Mouse (Mus musculus) forebrain, embryonic 15.5 days (tissue): ENCODE data around the gene Olfr730. TPM values are rescaled to one million over a fixed set of nuclear protein-coding genes. Genes with fewer than 3 reads are reported as not detected.

Source experiments
- ATAC-seq: fragments of 200-750 bp; cut with Nextera tagmentation; replicated peaks from 2 replicates; pipeline ENCODE4 v1.8.0; 2017; ENCODE audit warnings: mild to moderate bottlenecking, moderate TSS enrichment, moderate library complexity
- H3K27ac ChIP-seq: fragments of 300-500 bp; sonication (generic); replicated peaks from 2 replicates; pipeline ENCODE4 v1.5.1; 2015; ENCODE audit warnings: mild to moderate bottlenecking, inconsistent platforms
- H3K27me3 ChIP-seq: fragments of 300-500 bp; sonication (generic); 2 replicates; pipeline ENCODE4 v1.6.1; 2015; ENCODE audit warnings: inconsistent platforms
- H3K36me3 ChIP-seq: fragments of 300-500 bp; sonication (generic); 2 replicates; pipeline ENCODE4 v1.6.1; 2015; ENCODE audit warnings: mild to moderate bottlenecking, inconsistent platforms
- H3K4me1 ChIP-seq: fragments of 300-500 bp; sonication (generic); 2 replicates; pipeline ENCODE4 v1.6.1; 2015; ENCODE audit warnings: inconsistent platforms
- H3K4me2 ChIP-seq: fragments of 300-500 bp; sonication (generic); replicated peaks from 2 replicates; pipeline ENCODE4 v1.6.1; 2015; ENCODE audit warnings: mild to moderate bottlenecking, inconsistent platforms
- H3K4me3 ChIP-seq: fragments of 300-500 bp; sonication (generic); 2 replicates; pipeline ENCODE4 v1.5.1; 2015; ENCODE audit warnings: mild to moderate bottlenecking, inconsistent platforms
- H3K9ac ChIP-seq: fragments of 300-500 bp; sonication (generic); replicated peaks from 2 replicates; pipeline ENCODE4 v1.6.1; 2015; ENCODE audit warnings: mild to moderate bottlenecking, inconsistent platforms
- H3K9me3 ChIP-seq: fragments of 300-500 bp; sonication (generic); 2 replicates; pipeline ENCODE4 v1.6.1; 2016; ENCODE audit warnings: inconsistent platforms
- WGBS: fragments of 180-500 bp; shearing (Covaris S2); methylation state at CpG from one replicate; pipeline ENCODE4 v1.1.7; 2015; ENCODE audit warnings: mixed read lengths; 5-methylcytosine and 5-hydroxymethylcytosine counted together
- polyA plus RNA-seq: library from polyadenylated mRNA; unstranded; fragments of >200 nt; fragmentation: Nextera tagmentation; extraction: Ambion mirVana; gene quantifications from 2 replicates; pipeline ENCODE4 v1.2.1, GENCODE M21; 2015

Gene Olfr730
- not detected in 2 replicates for polyA plus RNA-seq

DNA sequence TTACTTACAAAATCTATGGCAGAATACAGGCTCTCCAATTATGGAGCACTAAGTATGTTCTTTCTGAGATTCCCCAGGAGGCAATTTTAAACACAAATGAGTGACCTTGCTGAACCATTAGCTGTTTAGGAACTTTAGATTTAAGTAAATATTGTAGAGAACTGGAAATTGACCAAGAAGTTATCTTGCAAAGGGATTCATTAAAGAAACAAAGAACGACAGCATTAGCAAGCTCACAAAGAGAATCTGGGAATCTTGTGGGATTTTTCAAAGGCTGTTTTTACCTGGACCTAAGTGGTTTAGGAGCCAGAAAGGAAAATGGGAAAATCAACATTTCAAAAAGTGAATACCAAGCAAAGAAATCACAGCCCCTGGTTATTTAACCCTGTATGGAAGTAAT lies at the start of gene Olfr730:
Gene Olfr730, minus strand, starts transcription at position 101 of the 400 bp plus-strand sequence.
- Histone ChIP-seq H3K27me3 (no peaks in the 10 kb centered on the region), H3K4me1 (no peaks in the 10 kb centered on the region), H3K9me3 (no peaks in the 10 kb centered on the region), H3K27ac (no peak within 1 kb of the TSS), H3K4me2 (no peak within 1 kb of the TSS), H3K4me3 (no peak within 1 kb of the TSS), H3K36me3 (no peaks in the 10 kb centered on the region), H3K9ac (no peak within 1 kb of the TSS)
- WGBS, result 43% methylated on average over 1 of the region's 1 CpGs
- no peak for ATAC-seq

DNA sequence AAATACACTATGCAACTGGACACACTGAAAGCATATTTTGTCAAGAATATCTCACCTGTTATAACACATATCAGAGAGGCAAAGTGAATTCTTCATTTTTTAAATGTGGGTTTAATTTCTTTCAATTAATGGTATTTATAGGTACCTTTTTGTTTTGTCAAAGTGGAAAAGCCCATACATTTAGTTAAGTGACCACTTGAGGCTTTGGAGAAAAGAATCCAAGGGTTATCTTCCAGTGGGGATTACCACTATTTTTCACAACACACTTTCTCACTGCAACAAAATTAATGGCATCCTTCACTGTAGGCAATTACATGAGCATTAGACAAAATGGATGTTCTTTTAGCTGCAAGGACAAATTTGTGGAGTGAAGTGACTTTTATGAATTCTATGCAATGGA lies 35.2 kb downstream of the Olfr730 start, which contains the start of gene Olfr729:
Gene Olfr729, minus strand, starts transcription at position 101 of the 400 bp plus-strand sequence.
- Histone ChIP-seq H3K9me3 (no peaks in the 10 kb centered on the region), H3K27me3 (no peaks in the 10 kb centered on the region), H3K27ac (no peak within 1 kb of the TSS), H3K4me3 (no peak within 1 kb of the TSS), H3K4me1 (no peaks in the 10 kb centered on the region), H3K9ac (no peak within 1 kb of the TSS), H3K4me2 (no peak within 1 kb of the TSS), H3K36me3 (no peaks in the 10 kb centered on the region)
- no peak for ATAC-seq

DNA sequence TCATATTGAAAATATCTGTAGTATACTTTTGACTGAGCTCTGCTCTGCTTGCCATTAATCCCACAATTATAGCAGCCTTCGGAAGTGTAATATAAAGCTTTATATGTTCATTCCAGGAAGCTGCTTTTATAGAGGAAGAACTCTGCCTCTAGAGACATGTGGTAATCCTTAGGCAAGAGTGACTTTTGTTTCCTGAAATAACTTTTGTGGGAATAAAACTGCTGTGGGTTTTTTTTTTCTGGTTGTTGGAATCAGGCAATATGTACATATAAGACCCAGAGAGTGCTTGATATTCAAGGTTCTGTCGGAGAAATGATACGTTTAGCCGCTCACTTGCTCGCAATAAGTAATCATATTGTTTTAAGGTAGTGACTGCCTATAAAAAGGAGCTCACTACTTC lies 45.4 kb downstream of the Olfr730 start, which contains the start of gene Olfr728:
Gene Olfr728, minus strand, starts transcription at position 101 of the 400 bp plus-strand sequence.
- ATAC-seq, result no peak
- H3K9ac ChIP-seq, result no peak within 1 kb of the TSS
- WGBS, result 92% methylated on average over 5 of the region's 5 CpGs
- H3K4me2 ChIP-seq, result no peak within 1 kb of the TSS
- no peaks in the 10 kb centered on the region for H3K9me3 ChIP-seq
- no peaks in the 10 kb centered on the region for H3K4me1 ChIP-seq
- no peak within 1 kb of the TSS for H3K4me3 ChIP-seq
- no peak within 1 kb of the TSS for H3K27ac ChIP-seq
- no peaks in the 10 kb centered on the region for H3K27me3 ChIP-seq
- H3K36me3 ChIP-seq, result no peaks in the 10 kb centered on the region

Other genes with a start within 250 kb of the Olfr730 start
- not detected in 2 replicates for gene Olfr724, start 224.9 kb downstream of the Olfr730 start, polyA plus RNA-seq
- gene Olfr725, start 147.8 kb downstream of the Olfr730 start, polyA plus RNA-seq, result not detected in 2 replicates
- gene Olfr726, start 97.2 kb downstream of the Olfr730 start, polyA plus RNA-seq, result not detected in 2 replicates
- not detected in 2 replicates for gene Olfr727, start 65.0 kb downstream of the Olfr730 start, polyA plus RNA-seq
- gene Olfr728, start 45.5 kb downstream of the Olfr730 start, polyA plus RNA-seq, result not detected in 2 replicates
- gene Olfr729, start 35.3 kb downstream of the Olfr730 start, polyA plus RNA-seq, result not detected in 2 replicates
- not detected in 2 replicates for gene Olfr731, start 53.7 kb upstream of the Olfr730 start, polyA plus RNA-seq
- not detected in 2 replicates for gene Olfr732, start 96.0 kb upstream of the Olfr730 start, polyA plus RNA-seq
- not detected in 2 replicates for gene Olfr733, start 113.3 kb upstream of the Olfr730 start, polyA plus RNA-seq
- not detected in 2 replicates for gene Olfr734, start 138.6 kb upstream of the Olfr730 start, polyA plus RNA-seq
- gene Olfr735, start 160.7 kb upstream of the Olfr730 start, polyA plus RNA-seq, result not detected in 2 replicates
- gene Tlr11, start 169.7 kb upstream of the Olfr730 start, polyA plus RNA-seq, result not detected in 2 replicates
- gene Olfr736, start 193.0 kb upstream of the Olfr730 start, polyA plus RNA-seq, result not detected in 2 replicates
- gene Olfr738, start 219.4 kb upstream of the Olfr730 start, polyA plus RNA-seq, result not detected in 2 replicates
- gene Olfr739, start 230.4 kb upstream of the Olfr730 start, polyA plus RNA-seq, result not detected in 2 replicates